26 mouse cellular contexts compared by ENCODE assay signal in the genomic region with DNA sequence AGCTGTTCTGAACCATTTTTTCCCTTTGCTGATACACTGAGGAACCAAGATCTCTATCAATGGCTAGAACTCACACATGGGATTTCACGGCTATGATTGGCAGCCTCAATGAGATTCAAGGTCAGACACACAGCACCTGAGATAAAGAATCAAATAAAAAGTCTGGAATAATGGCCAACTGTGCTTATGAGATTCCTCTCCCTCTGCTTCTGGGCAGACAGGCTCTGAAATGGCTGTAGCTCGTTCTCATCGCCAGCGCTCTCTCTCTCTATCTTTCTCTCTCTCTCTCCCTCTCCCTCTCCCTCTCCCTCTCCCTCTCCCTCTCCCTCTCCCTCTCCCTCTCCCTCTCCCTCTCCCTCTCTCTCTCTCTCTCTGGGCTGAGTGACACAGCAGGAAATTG.
A peak's percentile ranks its signal among the peaks of the same experiment; 100 is the strongest.
DNase-seq lines count a peak whose midpoint lies in the region; ATAC-seq and TF ChIP-seq lines count a peak whose summit lies in the region.
"Had no signal": no experiment of that assay in that cellular context is flagged by ENCODE, and none has a peak within 500 bp of the region (broad histone marks: within the 10 kb centered on the region; RNA-seq: fewer than 3 reads in every experiment).

No protein-coding gene starts in this region.

- H3K36me3 ChIP-seq in forebrain, embryonic 16.5 days (ENCODE audit: control insufficient read depth, insufficient read depth): no peaks in the 10 kb centered on the region
- H3K36me3 ChIP-seq in forebrain, embryonic 11.5 days (ENCODE audit: control insufficient read depth, insufficient read depth, low read length): no peaks in the 10 kb centered on the region
- no peaks in the 10 kb centered on the region for H3K36me3 ChIP-seq in hindbrain, postnatal 0 days (ENCODE audit: insufficient read depth, low read length)
- no peaks in the 10 kb centered on the region for H3K36me3 ChIP-seq in hindbrain, embryonic 12.5 days
- no peaks in the 10 kb centered on the region for H3K36me3 ChIP-seq in neural tube, embryonic 13.5 days
- H3K36me3 ChIP-seq: embryonic facial prominence, embryonic 13.5 days; limb, embryonic 12.5 days; liver, embryonic 15.5 days; midbrain, embryonic 12.5 days had no signal

- H3K9me3 ChIP-seq in forebrain, embryonic 16.5 days (ENCODE audit: control insufficient read depth, low read length): no peaks in the 10 kb centered on the region
- H3K9me3 ChIP-seq in forebrain, embryonic 11.5 days (ENCODE audit: control insufficient read depth, low read length): no peaks in the 10 kb centered on the region
- no peaks in the 10 kb centered on the region for H3K9me3 ChIP-seq in hindbrain, postnatal 0 days (ENCODE audit: low read length)
- no peaks in the 10 kb centered on the region for H3K9me3 ChIP-seq in hindbrain, embryonic 12.5 days (replicated peaks)
- no peaks in the 10 kb centered on the region for H3K9me3 ChIP-seq in neural tube, embryonic 13.5 days
- H3K9me3 ChIP-seq: embryonic facial prominence, embryonic 13.5 days; limb, embryonic 12.5 days; liver, embryonic 15.5 days; midbrain, embryonic 12.5 days; stomach, embryonic 15.5 days had no signal

- DNase-seq in forebrain, embryonic 11.5 days (ENCODE audit: low spot score): no peak
- no peak for DNase-seq in hindbrain, postnatal 0 days (ENCODE audit: low spot score)
- DNase-seq in neural tube, embryonic 10.5 days (ENCODE audit: extremely low spot score, low spot score): no peak
- DNase-seq in right cerebral cortex, adult 2 months (ENCODE audit: low spot score in 2 of 2): no peak
- DNase-seq: adrenal gland, postnatal 14 days; cerebellum, adult 18-20 months; cerebellum, postnatal 10 days; gastrocnemius, postnatal 14 days; heart, postnatal 14 days; lung, embryonic 14.5 days; lung, postnatal 14 days; retina, postnatal 1 day; right cerebral cortex, postnatal 25 days had no signal

- H3K27me3 ChIP-seq in forebrain, embryonic 16.5 days (replicated peaks; ENCODE audit: control insufficient read depth, insufficient read depth, low read length): no peaks in the 10 kb centered on the region
- no peaks in the 10 kb centered on the region for H3K27me3 ChIP-seq in forebrain, embryonic 11.5 days (ENCODE audit: control insufficient read depth, insufficient read depth, low read length)
- H3K27me3 ChIP-seq in hindbrain, postnatal 0 days (ENCODE audit: insufficient read depth, low read length): no peaks in the 10 kb centered on the region
- no peaks in the 10 kb centered on the region for H3K27me3 ChIP-seq in hindbrain, embryonic 12.5 days
- no peaks in the 10 kb centered on the region for H3K27me3 ChIP-seq in neural tube, embryonic 13.5 days
- H3K27me3 ChIP-seq: embryonic facial prominence, embryonic 13.5 days; limb, embryonic 12.5 days; liver, embryonic 15.5 days; midbrain, embryonic 12.5 days; Patski; stomach, embryonic 15.5 days had no signal

- peaks cover 2% of the 10 kb centered on the region; the same call in 1 of the 2 replicates for H3K4me1 ChIP-seq in forebrain, embryonic 16.5 days (replicated peaks; ENCODE audit: control insufficient read depth, insufficient read depth, low read length)
- H3K4me1 ChIP-seq in forebrain, embryonic 11.5 days (replicated peaks; ENCODE audit: control insufficient read depth, insufficient read depth, low read length): no peaks in the 10 kb centered on the region
- no peaks in the 10 kb centered on the region for H3K4me1 ChIP-seq in hindbrain, postnatal 0 days (ENCODE audit: insufficient read depth, low read length)
- H3K4me1 ChIP-seq in hindbrain, embryonic 12.5 days: peaks cover 2% of the 10 kb centered on the region
- 0 out of 2 replicates have a peak, but pooled peaks cover 3% of the 10 kb centered on the region for H3K4me1 ChIP-seq in neural tube, embryonic 13.5 days (replicated peaks)
- H3K4me1 ChIP-seq: liver, embryonic 15.5 days; stomach, embryonic 15.5 days had no signal

- no peak overlapping the region for H3K4me2 ChIP-seq in forebrain, embryonic 16.5 days (ENCODE audit: low read length)
- H3K4me2 ChIP-seq in forebrain, embryonic 11.5 days (ENCODE audit: low read depth, low read length, severe bottlenecking): no peak overlapping the region
- no peak overlapping the region for H3K4me2 ChIP-seq in hindbrain, postnatal 0 days (ENCODE audit: low read depth, low read length)
- no peak overlapping the region for H3K4me2 ChIP-seq in hindbrain, embryonic 12.5 days (replicated peaks)
- H3K4me2 ChIP-seq in neural tube, embryonic 13.5 days: no peak overlapping the region
- H3K4me2 ChIP-seq: embryonic facial prominence, embryonic 13.5 days; limb, embryonic 12.5 days; liver, embryonic 15.5 days; lung, embryonic 14.5 days; midbrain, embryonic 12.5 days; stomach, embryonic 15.5 days had no signal

- no peak for TF ChIP-seq CTCF in hindbrain, postnatal 0 days (IDR thresholded peaks at IDR 0.05; ENCODE audit: low read depth)

- H3K4me3 ChIP-seq in forebrain, embryonic 16.5 days (replicated peaks; ENCODE audit: low read length): no peak overlapping the region
- H3K4me3 ChIP-seq in forebrain, embryonic 11.5 days (ENCODE audit: low read depth, low read length): no peak overlapping the region
- no peak overlapping the region for H3K4me3 ChIP-seq in hindbrain, postnatal 0 days (ENCODE audit: low read length)
- H3K4me3 ChIP-seq in hindbrain, embryonic 12.5 days: no peak overlapping the region
- no peak overlapping the region for H3K4me3 ChIP-seq in neural tube, embryonic 13.5 days
- H3K4me3 ChIP-seq: embryonic facial prominence, embryonic 13.5 days; layer of hippocampus, adult 2 months; left cerebral cortex, adult 2 months; limb, embryonic 12.5 days; liver, embryonic 15.5 days; midbrain, embryonic 12.5 days; myocyte; stomach, embryonic 15.5 days had no signal

- H3K9ac ChIP-seq in forebrain, embryonic 16.5 days (replicated peaks; ENCODE audit: low read depth, low read length): no peak overlapping the region
- no peak overlapping the region for H3K9ac ChIP-seq in forebrain, embryonic 11.5 days (ENCODE audit: low read length)
- no peak overlapping the region for H3K9ac ChIP-seq in hindbrain, postnatal 0 days (replicated peaks; ENCODE audit: low read length)
- no peak overlapping the region for H3K9ac ChIP-seq in hindbrain, embryonic 12.5 days
- no peak overlapping the region for H3K9ac ChIP-seq in neural tube, embryonic 13.5 days
- H3K9ac ChIP-seq: embryonic facial prominence, embryonic 13.5 days; limb, embryonic 12.5 days; liver, embryonic 15.5 days; lung, embryonic 14.5 days; midbrain, embryonic 12.5 days; stomach, embryonic 15.5 days had no signal

- H3K27ac ChIP-seq in forebrain, embryonic 16.5 days (ENCODE audit: low read length): peak overlapping the region; percentile 41; the same call in 1 of the 2 replicates
- no peak overlapping the region for H3K27ac ChIP-seq in forebrain, embryonic 11.5 days (ENCODE audit: low read depth, low read length)
- 0 out of 2 replicates have a peak overlapping the region, but pooled peaks have one; percentile 22 for H3K27ac ChIP-seq in hindbrain, postnatal 0 days
- no peak overlapping the region for H3K27ac ChIP-seq in hindbrain, embryonic 12.5 days
- 0 out of 2 replicates have a peak overlapping the region, but pooled peaks have one; percentile 18 for H3K27ac ChIP-seq in neural tube, embryonic 13.5 days (replicated peaks)
- H3K27ac ChIP-seq: embryonic facial prominence, embryonic 13.5 days; layer of hippocampus, adult 2 months; left cerebral cortex, adult 2 months; limb, embryonic 12.5 days; liver, embryonic 15.5 days; midbrain, embryonic 12.5 days; stomach, embryonic 15.5 days had no signal

- 44% methylated on average over 4 of the region's 4 CpGs for WGBS in forebrain, embryonic 16.5 days
- 81% methylated on average over 4 of the region's 4 CpGs for WGBS in forebrain, embryonic 11.5 days
- WGBS in hindbrain, postnatal 0 days: 57% methylated on average over 4 of the region's 4 CpGs
- 69% methylated on average over 4 of the region's 4 CpGs for WGBS in hindbrain, embryonic 12.5 days
- 64% methylated on average over 4 of the region's 4 CpGs for WGBS in neural tube, embryonic 13.5 days

- ATAC-seq in forebrain, embryonic 16.5 days: peak; percentile 15; the same call in 1 of the 2 replicates
- no peak for ATAC-seq in forebrain, embryonic 11.5 days (replicated peaks; ENCODE audit: low FRiP score)
- no peak for ATAC-seq in hindbrain, postnatal 0 days
- ATAC-seq in hindbrain, embryonic 12.5 days (ENCODE audit: low FRiP score): no peak
- no peak for ATAC-seq in neural tube, embryonic 13.5 days (ENCODE audit: low read depth)
- ATAC-seq: intestine, embryonic 16.5 days; Patski had no signal

Comparison
In these comparisons a context has a peak if more than half of its experiments do, and no peak if none do; other contexts are left out.
1. H3K27ac ChIP-seq: peak in forebrain, embryonic 16.5 days (single experiment), hindbrain, postnatal 0 days (single experiment) and neural tube, embryonic 13.5 days (single experiment); none in forebrain, embryonic 11.5 days (single experiment) and hindbrain, embryonic 12.5 days (single experiment).